Mouse (Mus musculus) 3T3-L1 (cell line): ENCODE measurements around the gene Itgb3.

ENCODE experiments used
- DNase-seq: peaks from one replicate; pipeline ENCODE4 v3.0.0-alpha.2; 2015; ENCODE audit warnings: low read depth, low spot score

The Itgb3 gene

GRCm38 (mm10) chr11:104648571-104648970, 40.8 kb downstream of the Itgb3 start:
- DNase-seq, result peak; percentile 40

- no peak for DNase-seq
Measured at GRCm38 (mm10) chr11:104660599-104660998, 52.8 kb downstream of the Itgb3 start.

- no peak for DNase-seq
Measured at GRCm38 (mm10) chr11:104661106-104661505, 53.3 kb downstream of the Itgb3 start.

- no peak for DNase-seq
Measured at GRCm38 (mm10) chr11:104661531-104662205, 53.9 kb downstream of the Itgb3 start.

- no peak for DNase-seq
Measured at GRCm38 (mm10) chr11:104662573-104662972, 54.8 kb downstream of the Itgb3 start.

GRCm38 (mm10) chr11:104663241-104663877, 55.6 kb downstream of the Itgb3 start:
- peak; percentile 62 for DNase-seq

- DNase-seq, result no peak
Measured at GRCm38 (mm10) chr11:104663878-104664261, 56.1 kb downstream of the Itgb3 start.

GRCm38 (mm10) chr11:104664441-104664840, 56.6 kb downstream of the Itgb3 start:
- no peak for DNase-seq

- no peak for DNase-seq
Measured at GRCm38 (mm10) chr11:104667399-104667798, 59.6 kb downstream of the Itgb3 start.

- DNase-seq, result peak; percentile 79
Measured at GRCm38 (mm10) chr11:104673412-104673811, 65.6 kb downstream of the Itgb3 start.

GRCm38 (mm10) chr11:104674768-104675167, 67.0 kb downstream of the Itgb3 start:
- no peak for DNase-seq

GRCm38 (mm10) chr11:104685548-104685947, 77.7 kb downstream of the Itgb3 start, which contains the start of gene Gm11639:
Gm11639 (plus strand) TSS chr11:104685707.
- DNase-seq, result no peak

GRCm38 (mm10) chr11:104693235-104693634, 85.4 kb downstream of the Itgb3 start:
- no peak for DNase-seq

- no peak for DNase-seq
Measured at GRCm38 (mm10) chr11:104704097-104704496, 96.3 kb downstream of the Itgb3 start.

GRCm38 (mm10) chr11:104707084-104707483, 99.3 kb downstream of the Itgb3 start:
- no peak for DNase-seq
